Mouse (Mus musculus) gastrocnemius, postnatal 25 days (tissue): ENCODE measurements around the gene Atp13a2. TPM values are rescaled to one million over a fixed set of nuclear protein-coding genes. Genes with fewer than 3 reads are reported as not detected.

Source experiments
- DNase-seq: peaks from one replicate; pipeline ENCODE4 v3.0.0; 2022
- total RNA-seq, 2 experiments: library from RNA; stranded (reverse); gene quantifications; 1 replicate in 1 of 2; 2 replicates in 1 of 2; pipeline ENCODE4 v1.2.3; 2021

Gene Atp13a2
- total RNA-seq, 2 experiments from 2014 or later, result 16.4 to 18.2 TPM

GRCm38 (mm10) chr4:140996812-140997211 is 10.1 kb downstream of the Atp13a2 start:
- DNase-seq, result no peak

GRCm38 (mm10) chr4:141005983-141006382 is 19.3 kb downstream of the Atp13a2 start:
- DNase-seq, result no peak

DNA sequence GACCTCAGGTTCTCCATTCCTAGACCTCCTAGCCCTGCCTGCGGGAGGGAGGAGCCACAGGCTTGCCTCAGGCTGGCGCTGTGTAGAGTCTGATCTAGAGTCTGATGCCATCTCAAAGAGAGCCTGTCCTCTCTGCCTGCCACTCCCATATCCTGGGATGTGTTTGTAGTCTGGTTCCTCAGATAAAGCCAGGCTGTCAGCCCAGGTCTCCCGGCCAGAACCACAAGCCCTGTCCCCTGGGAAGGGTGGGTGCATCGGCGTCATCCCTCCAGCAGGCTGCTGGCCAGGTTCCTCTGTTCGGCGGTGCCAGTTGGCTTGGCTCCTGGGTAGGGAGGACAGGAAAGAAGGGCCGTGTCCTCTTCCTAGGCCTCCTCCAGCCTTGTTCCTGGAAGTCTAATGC is 21.4 kb downstream of the Atp13a2 start:
- DNase-seq, result peak; percentile 71

- no peak for DNase-seq
Observed at GRCm38 (mm10) chr4:141010118-141010517, 23.4 kb downstream of the Atp13a2 start, which contains the start of gene Mfap2. Mfap2 (plus strand) TSS chr4:141010418.

- DNase-seq, result no peak
Observed at GRCm38 (mm10) chr4:141010526-141010925, 23.9 kb downstream of the Atp13a2 start.

DNA sequence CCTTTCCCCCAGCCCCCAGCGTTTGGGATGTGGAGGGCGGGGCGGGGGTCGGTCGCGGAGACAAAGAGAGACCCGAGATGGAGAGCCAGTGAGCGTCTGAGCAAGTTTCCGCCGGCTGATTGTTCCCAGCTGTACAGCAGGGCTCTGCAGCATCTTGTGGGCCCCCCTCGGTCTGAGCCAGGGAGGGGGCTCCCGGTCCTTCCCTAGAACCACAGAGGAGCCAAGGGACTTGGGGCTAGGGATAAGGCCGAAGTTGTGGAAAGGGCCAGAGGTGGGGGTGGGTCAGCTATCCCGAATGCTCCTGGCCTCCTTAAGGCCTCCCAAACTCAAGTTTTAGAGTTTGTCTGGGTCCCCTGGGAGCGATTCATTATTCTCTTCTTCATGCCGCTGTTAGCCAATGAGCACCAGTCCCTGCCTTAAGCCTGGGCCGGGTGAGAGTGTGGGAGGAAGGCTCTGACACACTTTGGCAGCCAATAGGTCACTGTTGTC is 24.3 kb downstream of the Atp13a2 start:
- DNase-seq, result peak; percentile 38

DNA sequence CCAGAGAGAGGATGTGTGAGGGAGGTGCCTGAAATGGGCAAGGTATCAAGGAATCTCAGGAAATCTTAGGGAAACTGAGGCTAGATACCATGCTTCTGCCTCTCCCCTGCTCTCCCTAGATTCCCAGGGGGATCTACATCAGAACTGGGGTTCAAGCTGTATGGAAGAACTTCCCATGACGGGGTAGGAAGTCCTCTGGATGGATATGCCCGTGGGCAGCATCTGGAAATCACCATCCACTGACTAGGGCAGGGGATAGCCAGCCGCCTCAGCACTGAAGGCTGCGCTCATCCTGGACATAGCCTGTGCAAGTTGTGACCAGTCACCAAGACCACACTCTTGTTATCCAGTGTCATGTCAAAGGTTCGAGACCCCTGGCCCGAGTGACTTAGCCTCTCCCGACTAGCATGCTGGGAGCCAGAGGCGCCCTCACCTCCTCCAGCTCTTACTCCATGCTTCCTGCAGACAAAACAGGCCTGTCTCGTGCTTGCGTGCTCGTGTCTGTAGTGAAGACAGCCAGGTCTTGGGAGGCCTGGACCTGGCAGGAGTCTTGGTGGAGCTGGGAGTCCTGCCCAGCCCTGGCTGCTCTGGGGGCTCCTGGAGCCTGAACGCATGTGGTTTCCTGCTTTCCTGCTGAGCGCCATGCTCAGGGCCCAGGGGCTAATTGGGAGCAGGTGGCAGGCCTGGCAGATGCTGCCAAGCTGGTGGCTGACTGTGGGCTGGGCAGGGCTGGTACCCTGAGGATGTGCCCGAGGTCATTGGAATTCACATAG is 25.1 kb downstream of the Atp13a2 start:
- peak; percentile 69 for DNase-seq

DNA sequence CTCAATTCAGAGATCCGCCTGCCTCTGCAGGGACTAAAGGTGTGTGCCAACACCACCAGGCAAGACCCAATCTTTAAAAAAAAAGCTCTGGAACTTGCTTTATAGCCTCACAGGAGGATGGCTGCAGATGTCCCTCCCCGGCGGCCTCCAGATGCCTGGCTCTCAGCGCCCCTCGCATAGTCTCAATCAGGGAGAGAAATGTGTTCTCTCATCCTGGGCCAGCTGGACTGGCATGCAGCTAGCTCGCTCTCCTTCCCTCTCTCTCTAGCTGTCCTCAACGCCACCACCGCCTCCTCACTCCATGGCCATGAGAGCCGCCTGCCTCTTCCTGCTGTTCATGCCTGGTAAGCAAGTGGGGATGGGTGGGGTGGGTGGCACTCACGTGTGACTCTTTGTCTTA is 25.9 kb downstream of the Atp13a2 start:
- no peak for DNase-seq

GRCm38 (mm10) chr4:141014114-141014513 is 27.4 kb downstream of the Atp13a2 start:
- no peak for DNase-seq

DNA sequence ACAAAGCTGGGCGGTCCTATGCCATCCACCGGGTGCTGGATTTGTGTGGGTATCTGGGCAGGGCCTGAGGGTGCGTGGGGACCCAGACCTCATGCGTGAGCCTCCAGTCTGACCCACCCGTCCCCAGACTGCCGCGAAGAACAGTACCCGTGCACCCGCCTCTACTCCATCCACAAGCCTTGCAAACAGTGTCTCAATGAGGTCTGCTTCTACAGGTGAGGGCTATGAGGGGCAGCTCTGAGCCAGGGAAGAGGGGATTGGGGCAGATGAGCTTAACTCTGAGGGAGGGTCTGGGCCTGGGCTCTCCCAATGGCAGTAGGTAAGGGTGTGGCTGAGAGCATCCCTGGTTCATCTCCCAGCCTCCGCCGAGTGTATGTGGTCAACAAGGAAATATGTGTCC is 28.2 kb downstream of the Atp13a2 start:
- DNase-seq, result no peak

- DNase-seq, result no peak
Observed at GRCm38 (mm10) chr4:141015356-141015755, 28.7 kb downstream of the Atp13a2 start.

DNA sequence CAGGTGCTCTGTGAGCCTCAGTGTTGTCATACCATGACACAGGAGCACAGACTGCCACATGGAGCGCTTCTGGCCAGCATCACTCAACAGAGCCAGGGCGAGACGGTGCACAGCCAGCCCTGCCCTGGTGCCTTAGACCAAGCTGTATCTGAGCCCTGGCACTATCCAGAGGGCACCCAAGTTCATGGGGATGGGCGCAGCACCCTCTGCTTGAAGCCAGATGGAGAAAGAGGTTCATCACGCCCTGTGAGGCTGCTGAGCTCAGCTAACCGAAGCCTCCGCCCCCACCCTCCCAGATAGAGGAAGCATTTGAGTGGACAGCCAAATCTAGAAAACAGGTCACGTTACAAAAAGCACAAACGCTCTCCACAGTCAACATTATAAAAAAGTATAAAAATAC is 29.6 kb downstream of the Atp13a2 start:
- peak; percentile 69 for DNase-seq

DNA sequence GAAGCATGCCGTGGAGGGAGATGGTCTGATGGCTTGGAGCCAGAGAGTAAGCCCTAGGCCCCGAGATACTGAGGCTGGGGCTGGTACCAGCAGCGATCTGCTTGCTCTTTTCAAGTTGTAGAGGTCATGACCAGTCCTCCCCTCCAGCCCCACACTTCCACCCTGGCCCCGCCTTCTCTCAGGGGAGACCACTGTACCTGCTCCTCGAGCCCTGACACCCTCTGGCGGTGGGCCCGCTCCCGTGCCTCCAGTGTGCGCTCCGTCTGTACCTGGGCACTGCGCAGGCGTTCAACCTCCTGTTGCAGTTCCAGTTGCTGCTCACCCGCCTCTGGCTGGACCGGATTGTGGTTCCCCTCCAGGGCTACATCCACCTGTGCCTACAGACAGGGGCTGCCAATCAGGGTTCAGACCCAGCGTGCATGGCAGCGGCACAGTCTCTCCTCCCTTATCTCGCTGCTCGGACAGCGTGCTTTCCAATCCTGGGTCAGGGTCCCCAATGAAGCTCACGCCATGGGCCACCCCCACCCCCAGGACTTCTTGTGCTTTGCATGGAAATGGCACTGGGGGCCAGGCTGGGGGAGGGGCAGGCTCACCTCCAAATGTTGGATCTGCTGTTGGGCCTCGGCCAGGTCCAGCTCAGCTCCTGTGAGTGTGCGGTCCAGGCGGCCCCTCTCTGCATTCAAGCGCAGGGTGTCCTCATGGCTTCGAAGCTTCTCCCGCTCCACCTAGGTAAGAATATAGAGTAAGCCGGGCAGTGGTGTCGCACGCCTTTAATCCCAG is 31.2 kb downstream of the Atp13a2 start:
- no peak for DNase-seq

- DNase-seq, result no peak
Observed at GRCm38 (mm10) chr4:141020220-141020619, 33.5 kb downstream of the Atp13a2 start.

DNA sequence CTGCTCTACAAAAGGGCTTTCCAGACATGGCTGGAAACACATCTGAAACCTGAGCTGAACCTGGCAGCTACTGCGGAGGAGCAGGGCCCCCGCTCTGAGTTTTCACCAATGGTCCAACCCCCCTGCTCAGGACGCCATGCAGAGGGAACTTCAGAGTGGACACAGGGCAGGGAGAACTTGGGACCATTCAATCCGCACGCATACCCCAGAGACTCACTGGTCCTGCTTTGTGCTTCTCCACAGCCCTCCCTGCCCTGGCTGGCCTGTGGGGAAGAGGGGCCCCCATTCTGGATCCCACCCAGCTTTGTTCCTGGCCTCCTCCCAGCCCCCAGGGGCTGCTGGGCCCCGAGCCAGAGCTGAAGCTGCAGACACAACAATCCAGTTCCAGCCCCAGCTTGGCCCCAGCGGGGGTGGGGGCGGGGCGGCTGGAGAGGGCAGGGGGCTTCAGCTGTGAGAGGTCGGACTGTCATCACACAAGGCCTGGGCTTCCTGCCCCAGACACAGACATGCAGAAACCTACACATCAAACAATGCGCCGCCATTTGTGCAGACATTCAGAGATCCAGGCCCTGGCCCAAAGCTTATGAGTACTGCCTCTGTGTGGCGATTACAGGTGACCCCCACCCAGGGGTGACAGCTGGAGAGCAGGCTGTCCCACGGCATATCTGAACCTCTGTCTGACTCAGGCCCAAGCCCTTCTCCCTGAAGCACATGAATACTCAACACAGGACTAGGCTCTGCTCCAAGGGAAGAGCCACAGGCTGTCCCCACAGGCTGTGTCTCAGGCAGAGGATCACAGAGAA is 34.3 kb downstream of the Atp13a2 start:
- DNase-seq, result peak; percentile 65

GRCm38 (mm10) chr4:141021614-141021929 is 34.9 kb downstream of the Atp13a2 start:
- no peak for DNase-seq

GRCm38 (mm10) chr4:141024052-141024451 is 37.4 kb downstream of the Atp13a2 start:
- no peak for DNase-seq

DNA sequence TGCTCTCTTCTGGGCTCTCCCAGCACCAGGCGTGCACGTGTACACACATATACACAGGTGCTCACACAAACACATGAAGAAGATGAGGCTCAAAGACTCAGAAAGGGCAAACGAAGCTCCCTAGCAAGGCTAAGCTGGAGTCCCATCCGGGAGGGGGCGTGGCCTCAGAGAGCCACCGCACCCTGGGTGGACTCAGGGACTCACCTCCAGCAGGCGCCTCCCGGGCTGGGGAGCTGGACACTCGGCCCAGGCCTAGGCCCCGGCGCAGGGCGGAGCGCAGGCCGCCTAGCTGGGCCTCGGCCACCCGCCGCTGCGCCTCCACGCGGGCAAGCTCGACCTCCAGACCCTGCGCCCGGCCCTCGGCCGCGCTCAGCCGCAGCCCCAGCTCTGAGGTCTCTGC is 38.3 kb downstream of the Atp13a2 start:
- DNase-seq, result no peak

DNA sequence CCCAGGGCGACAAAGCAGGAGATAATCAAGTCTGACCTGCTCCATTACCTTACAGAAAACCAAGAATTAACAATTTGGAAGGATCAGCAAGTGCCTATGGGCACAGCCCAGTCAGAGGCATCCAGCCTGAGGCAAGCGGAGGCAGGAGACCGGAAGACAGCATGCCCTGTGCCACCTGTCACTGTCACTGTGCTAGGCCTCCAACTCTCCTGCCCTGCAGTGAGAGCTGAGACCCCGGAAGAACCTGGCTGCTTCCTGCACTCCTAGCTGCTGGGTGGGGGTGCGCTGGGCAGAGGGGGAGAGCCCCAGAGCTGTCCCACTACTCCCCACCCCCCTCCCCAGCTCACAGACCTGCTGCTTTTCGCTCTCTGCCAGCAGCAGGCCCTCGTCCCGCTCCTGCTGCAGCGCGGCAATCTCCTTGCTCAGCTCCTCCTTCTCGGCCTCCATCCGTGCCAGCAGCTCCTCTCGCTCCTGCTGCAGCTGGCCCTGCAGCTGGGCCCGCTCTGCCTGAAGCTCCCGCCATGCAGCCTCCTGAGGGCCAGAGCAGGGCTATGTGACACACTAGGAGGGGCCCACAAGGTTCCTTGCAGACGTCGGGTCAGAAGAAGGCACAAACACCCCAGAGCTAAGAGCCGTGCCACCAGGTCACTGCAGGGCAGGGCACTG is 44.0 kb downstream of the Atp13a2 start:
- DNase-seq, result no peak

GRCm38 (mm10) chr4:141031733-141032132 is 45.1 kb downstream of the Atp13a2 start:
- peak; percentile 84 for DNase-seq

DNA sequence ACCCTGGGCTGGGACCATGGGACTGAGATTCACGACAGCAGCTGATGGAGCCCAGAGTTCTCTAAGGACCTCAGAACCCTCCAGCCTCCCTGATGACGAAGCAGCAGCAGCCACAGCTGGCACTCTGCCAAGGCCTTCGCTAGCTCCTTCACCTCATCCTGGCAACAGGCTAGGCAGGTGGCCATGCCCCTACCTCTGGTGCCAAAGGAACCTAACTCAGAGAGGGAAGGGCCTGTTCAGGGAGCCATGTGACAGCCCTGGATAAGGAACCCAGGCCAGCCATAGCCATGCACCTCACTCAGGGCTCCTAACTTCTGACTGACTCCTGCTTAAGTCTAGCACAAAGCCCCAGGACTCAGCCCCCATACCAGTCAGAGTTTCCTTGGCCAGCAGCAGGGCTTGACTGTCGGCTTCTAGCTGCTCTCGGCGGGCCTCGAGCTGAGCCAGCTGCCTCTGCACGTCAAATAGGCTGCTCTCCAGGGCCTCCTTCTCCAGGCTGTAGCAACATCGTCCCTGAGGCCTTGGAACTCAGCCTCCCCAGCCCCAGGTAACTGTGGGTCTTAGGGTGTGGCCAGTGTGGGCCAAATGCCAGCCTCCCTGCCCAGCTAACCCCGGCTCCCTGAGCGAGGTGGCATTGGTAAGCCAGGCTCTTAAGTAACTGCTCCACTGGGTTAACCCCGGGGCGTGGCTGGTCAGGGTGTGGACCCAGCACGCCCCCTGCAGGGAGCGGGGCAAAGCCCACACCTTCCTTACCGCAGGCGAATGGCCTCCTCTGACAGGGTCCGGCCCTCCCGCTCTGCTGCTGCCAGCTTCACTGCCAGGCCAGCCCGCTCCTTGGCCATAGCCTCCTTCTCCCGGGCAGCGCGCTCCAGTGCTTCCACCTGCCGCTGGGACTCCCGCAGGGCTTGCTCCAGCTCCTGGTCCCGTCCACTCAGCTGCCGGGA is 47.2 kb downstream of the Atp13a2 start:
- DNase-seq, result peak; percentile 44
